ENCODE assay signal across 17 mouse cellular contexts in the genomic region with DNA sequence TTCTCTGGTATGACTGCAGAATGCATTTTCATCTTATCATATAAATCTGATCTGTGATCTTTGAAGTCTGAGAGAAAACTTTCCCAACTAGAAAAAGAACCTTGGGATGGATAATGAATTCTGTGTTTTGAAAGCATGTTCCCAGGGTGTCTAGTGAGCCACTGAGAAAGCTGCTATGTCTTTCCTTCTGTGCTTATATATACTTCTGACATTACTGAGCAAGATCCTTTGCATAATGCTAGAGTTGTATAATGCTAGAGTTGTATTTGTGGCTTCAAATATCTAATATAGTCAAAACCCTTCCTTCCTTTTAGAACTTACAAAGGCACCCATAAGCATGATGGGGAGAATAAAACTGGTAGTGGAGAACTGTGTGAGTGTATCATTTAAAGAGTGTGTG.
"Had no signal": no experiment of that assay in that cellular context is flagged by ENCODE, and none has a peak within 500 bp of the region (broad histone marks: within the 10 kb centered on the region; RNA-seq: fewer than 3 reads in every experiment).

No protein-coding gene starts in this region.

- ATAC-seq: liver, embryonic 12.5 days; liver, postnatal 0 days; lung, postnatal 0 days; midbrain, embryonic 13.5 days; midbrain, embryonic 15.5 days; midbrain, embryonic 16.5 days had no signal

- DNase-seq: left cerebral cortex, postnatal 4 days; liver; liver, embryonic 13.5 days; liver, postnatal 0 days; lung, adult 18-20 months; lung, adult 2 months; lung, embryonic 14.5 days; lung, postnatal 10 days; lung, postnatal 14 days; lung, postnatal 36 days; lung, postnatal 4 days; midbrain, embryonic 14.5 days had no signal
